Mouse (Mus musculus) spleen, adult 2 months (tissue): ENCODE results near the gene Pole3. TPM values are rescaled to one million over a fixed set of nuclear protein-coding genes. Genes with fewer than 3 reads are reported as not detected.
A peak's percentile ranks its signal among the peaks of the same experiment; 100 is the strongest.

ENCODE experiments used
- DNase-seq, 2 experiments: peaks; one replicate each; pipeline versions ENCODE4 v3.0.0 to v3.0.0-alpha.2; 2012 to 2021; ENCODE audit warnings: low spot score in 2 of 2, low read depth in 1 of 2
- H3K27ac ChIP-seq: fragments of 200-500 bp; 2 replicates; pipeline ENCODE4 v1.5.1; 2012; ENCODE audit warnings: low read length, inconsistent platforms; ENCODE audit not compliant: insufficient read depth
- H3K27me3 ChIP-seq: fragments of 200-500 bp; 2 replicates; pipeline ENCODE4 v1.6.1; 2012; ENCODE audit warnings: mild to moderate bottlenecking, moderate library complexity, low read length, inconsistent platforms; ENCODE audit not compliant: control insufficient read depth, insufficient read depth
- H3K36me3 ChIP-seq: fragments of 200-500 bp; 2 replicates; pipeline ENCODE4 v1.6.1; 2012; ENCODE audit warnings: mild to moderate bottlenecking, low read length, inconsistent platforms; ENCODE audit not compliant: control insufficient read depth, insufficient read depth
- H3K4me1 ChIP-seq: fragments of 200-500 bp; 2 replicates; pipeline ENCODE4 v1.6.1; 2011; ENCODE audit warnings: inconsistent platforms; ENCODE audit not compliant: control insufficient read depth, insufficient read depth, insufficient read length
- H3K4me3 ChIP-seq: fragments of 200-500 bp; 2 replicates; pipeline ENCODE4 v1.5.1; 2011; ENCODE audit warnings: mild to moderate bottlenecking, inconsistent platforms; ENCODE audit not compliant: insufficient read depth, insufficient read length; ENCODE audit errors: extremely low read depth
- CTCF ChIP-seq: fragments of 200-500 bp; IDR thresholded peaks from 2 replicates; pipeline ENCODE4 v1.5.1; 2011; ENCODE audit warnings: mild to moderate bottlenecking, inconsistent platforms; ENCODE audit not compliant: insufficient read depth, insufficient read length, insufficient replicate concordance; ENCODE audit errors: extremely low read depth
- POLR2A ChIP-seq: fragments of 200-500 bp; IDR thresholded peaks from 2 replicates; pipeline ENCODE4 v1.6.1; 2011; ENCODE audit warnings: low read depth, low read length, inconsistent platforms
- WGBS: fragments of 180-500 bp; shearing (Covaris S2); methylation state at CpG from one replicate; pipeline ENCODE4 v1.1.7; 2018; 5-methylcytosine and 5-hydroxymethylcytosine counted together
- polyA plus RNA-seq: library from polyadenylated mRNA; depleted of rRNA; stranded (reverse); fragments of >200 nt; gene quantifications from 2 replicates; pipeline ENCODE4 v1.2.3, GENCODE M21; 2012

Gene Pole3
- polyA plus RNA-seq, 1 experiment = 6.1 TPM

- H3K4me1 ChIP-seq = peaks cover 2% of the 10 kb centered on the region; the same call in 1 of the 2 replicates
- TF ChIP-seq POLR2A (no peak), CTCF (no peak)
- no peaks in the 10 kb centered on the region for H3K36me3 ChIP-seq
- 40% methylated on average over 3 of the region's 3 CpGs for WGBS
- DNase-seq = no peak
- no peaks in the 10 kb centered on the region for H3K27me3 ChIP-seq
- no peak overlapping the region for H3K27ac ChIP-seq
- no peak overlapping the region for H3K4me3 ChIP-seq
Observed at GRCm38 (mm10) chr4:62561630-62562001, 36.7 kb upstream of the Pole3 start.

- TF ChIP-seq POLR2A (no peak), CTCF (peak; percentile 58; the same call in 1 of the 2 replicates)
- WGBS = 24% methylated on average over 4 of the region's 4 CpGs
Observed at GRCm38 (mm10) chr4:62560963-62561629, 36.2 kb upstream of the Pole3 start.

GRCm38 (mm10) chr4:62559797-62560329 lies 35.0 kb upstream of the Pole3 start, which contains the start of gene Rgs3:
Rgs3 (plus strand) TSS chr4:62559847.
- TF ChIP-seq CTCF = no peak
- no peak for TF ChIP-seq POLR2A
- Histone ChIP-seq H3K36me3 (no peaks in the 10 kb centered on the region), H3K4me3 (no peak within 1 kb of the TSS), H3K27ac (no peak within 1 kb of the TSS), H3K27me3 (no peaks in the 10 kb centered on the region), H3K4me1 (peaks cover 2% of the 10 kb centered on the region; the same call in 1 of the 2 replicates)
- WGBS = 34% methylated on average over 6 of the region's 6 CpGs
- DNase-seq = no peak

More at GRCm38 (mm10) chr4:62560963-62561629, 36.2 kb upstream of the Pole3 start:
- no peak overlapping the region for H3K27ac ChIP-seq
- H3K27me3 ChIP-seq = no peaks in the 10 kb centered on the region
- H3K36me3 ChIP-seq = no peaks in the 10 kb centered on the region
- H3K4me1 ChIP-seq = peaks cover 2% of the 10 kb centered on the region; the same call in 1 of the 2 replicates
- no peak overlapping the region for H3K4me3 ChIP-seq
- peak; percentile 77 to 85 for DNase-seq

GRCm38 (mm10) chr4:62557436-62557835 lies 32.6 kb upstream of the Pole3 start:
- no peaks in the 10 kb centered on the region for H3K36me3 ChIP-seq
- no peak for DNase-seq
- WGBS = 38% methylated on average over 3 of the region's 3 CpGs
- peaks cover 2% of the 10 kb centered on the region; the same call in 1 of the 2 replicates for H3K4me1 ChIP-seq
- TF ChIP-seq CTCF = no peak
- no peak for TF ChIP-seq POLR2A
- H3K27ac ChIP-seq = no peak overlapping the region
- no peaks in the 10 kb centered on the region for H3K27me3 ChIP-seq
- no peak overlapping the region for H3K4me3 ChIP-seq

- peak in 1 of 2 experiments; percentile 17 for DNase-seq
- Histone ChIP-seq H3K27me3 (no peaks in the 10 kb centered on the region), H3K36me3 (no peaks in the 10 kb centered on the region), H3K27ac (no peak overlapping the region), H3K4me1 (no peaks in the 10 kb centered on the region), H3K4me3 (peak overlapping the region; percentile 24; the same call in 1 of the 2 replicates)
- no peak for TF ChIP-seq CTCF
- TF ChIP-seq POLR2A = no peak
- WGBS = 55% methylated on average over 7 of the region's 7 CpGs
Observed at GRCm38 (mm10) chr4:62551966-62552365, 27.1 kb upstream of the Pole3 start.

GRCm38 (mm10) chr4:62544801-62545200 lies 19.9 kb upstream of the Pole3 start:
- H3K4me1 ChIP-seq = no peaks in the 10 kb centered on the region
- TF ChIP-seq CTCF = no peak
- TF ChIP-seq POLR2A = no peak
- H3K4me3 ChIP-seq = no peak overlapping the region
- H3K27ac ChIP-seq = no peak overlapping the region
- no peaks in the 10 kb centered on the region for H3K27me3 ChIP-seq
- no peaks in the 10 kb centered on the region for H3K36me3 ChIP-seq
- DNase-seq = no peak

GRCm38 (mm10) chr4:62543782-62544181 lies 18.9 kb upstream of the Pole3 start:
- Histone ChIP-seq H3K4me1 (no peaks in the 10 kb centered on the region), H3K36me3 (no peaks in the 10 kb centered on the region), H3K27me3 (no peaks in the 10 kb centered on the region), H3K4me3 (no peak overlapping the region), H3K27ac (no peak overlapping the region)
- TF ChIP-seq POLR2A (no peak), CTCF (no peak)
- no peak for DNase-seq
- 86% methylated on average over 6 of the region's 6 CpGs for WGBS
